Mouse (Mus musculus) MEL (cell line): Measurements from ENCODE around the gene Lcn9.

ENCODE experiments used
- CTCF ChIP-seq, 3 experiments: IDR thresholded peaks in 2 of 3; conservative IDR thresholded peaks in 1 of 3; 2 replicates each; pipeline ENCODE4 v1.5.1; 2011 to 2012; ENCODE audit warnings: low read length in 3 of 3, low read depth in 2 of 3, mild to moderate bottlenecking in 2 of 3, improper control_type of control experiment in 1 of 3, inconsistent platforms in 1 of 3, mixed read lengths in 1 of 3, moderate library complexity in 1 of 3; ENCODE audit not compliant: control insufficient read depth in 1 of 3, insufficient read depth in 1 of 3, poor library complexity in 1 of 3, severe bottlenecking in 1 of 3
- EP300 ChIP-seq, 2 experiments: IDR thresholded peaks; 2 replicates each; pipeline ENCODE4 v1.6.1; 2011; ENCODE audit warnings: improper control_type of control experiment in 2 of 2, low read length in 2 of 2, low read depth in 1 of 2, mild to moderate bottlenecking in 1 of 2
- HCFC1 ChIP-seq: IDR thresholded peaks from 2 replicates; pipeline ENCODE4 v1.6.1; 2012; ENCODE audit warnings: low read depth, mild to moderate bottlenecking, inconsistent platforms, low read length, improper control_type of control experiment, moderate library complexity
- JUND ChIP-seq: IDR thresholded peaks from 2 replicates; pipeline ENCODE4 v1.6.1; 2011; ENCODE audit warnings: low read depth, mild to moderate bottlenecking, improper control_type of control experiment, low read length
- KAT2A ChIP-seq: conservative IDR thresholded peaks from 2 replicates; pipeline ENCODE4 v1.6.1; 2012; ENCODE audit warnings: low read depth, low read length, improper control_type of control experiment, inconsistent platforms
- SIN3A ChIP-seq: IDR thresholded peaks from 2 replicates; pipeline ENCODE4 v1.6.1; 2012; ENCODE audit warnings: low read length, improper control_type of control experiment, inconsistent platforms

- TF ChIP-seq EP300 (IDR thresholded peaks at IDR 0.05; ENCODE audit: low read depth in 1 of 2, low read length in 2 of 2) (no peak), HCFC1 (no peak), KAT2A (no peak), CTCF (IDR thresholded peaks at IDR 0.05 in 2 of 3, conservative IDR thresholded peaks at IDR 0.05 in 1 of 3; ENCODE audit: control insufficient read depth in 1 of 3, insufficient read depth in 1 of 3, low read depth in 2 of 3, low read length in 3 of 3, poor library complexity in 1 of 3, severe bottlenecking in 1 of 3) (no peak), JUND (no peak), SIN3A (no peak)
Measured at GRCm38 (mm10) chr2:25798065-25798464, 24.9 kb upstream of the Lcn9 start.
